Mouse (Mus musculus): ENCODE measurements at regions not wholly inside any gene's neighbourhood (a gene's known extent, or its start where the extent isn't known, plus 50 kb on each side); places are given as distances from the start of the nearest gene placed in this dataset.
A peak's percentile ranks its signal among the peaks of the same experiment; 100 is the strongest.

DNA sequence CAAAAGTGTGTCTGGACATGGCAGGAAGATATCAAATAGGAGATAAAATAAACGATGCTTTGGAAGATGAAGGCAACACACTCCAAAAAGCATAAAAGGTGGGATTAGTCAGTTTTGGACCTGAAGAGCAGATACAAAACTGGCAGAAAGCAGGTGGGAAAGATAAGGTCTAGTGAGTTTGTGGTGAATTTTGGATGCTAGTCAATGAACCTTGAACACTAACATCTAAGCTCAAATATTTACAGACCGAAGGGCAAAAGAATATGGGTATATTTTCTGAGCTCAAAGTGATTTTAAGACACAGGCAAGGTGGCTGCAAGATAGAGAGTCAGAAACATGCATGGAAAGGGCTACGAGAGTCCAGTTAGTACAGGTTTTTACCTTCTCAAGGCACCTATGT lies 159.4 kb upstream of the Ntm start:
- Histone ChIP-seq H3K9me3 (ENCODE audit: control insufficient read depth, low read length) (no peaks in the 10 kb centered on the region), H3K36me3 (ENCODE audit: control insufficient read depth, insufficient read depth, low read length) (no peaks in the 10 kb centered on the region), H3K4me3 (ENCODE audit: low read depth, low read length) (no peak overlapping the region), H3K27me3 (ENCODE audit: control insufficient read depth, insufficient read depth, low read length) (no peaks in the 10 kb centered on the region), H3K27ac (ENCODE audit: low read depth, low read length) (no peak overlapping the region), H3K4me2 (ENCODE audit: low read depth, low read length) (no peak overlapping the region), H3K9ac (replicated peaks; ENCODE audit: low read depth, low read length) (no peak overlapping the region), H3K4me1 (ENCODE audit: control insufficient read depth, insufficient read depth, low read length) (no peaks in the 10 kb centered on the region)
- 89% methylated on average over 3 of the region's 3 CpGs for WGBS
- ATAC-seq (ENCODE audit: low read depth), result no peak

DNA sequence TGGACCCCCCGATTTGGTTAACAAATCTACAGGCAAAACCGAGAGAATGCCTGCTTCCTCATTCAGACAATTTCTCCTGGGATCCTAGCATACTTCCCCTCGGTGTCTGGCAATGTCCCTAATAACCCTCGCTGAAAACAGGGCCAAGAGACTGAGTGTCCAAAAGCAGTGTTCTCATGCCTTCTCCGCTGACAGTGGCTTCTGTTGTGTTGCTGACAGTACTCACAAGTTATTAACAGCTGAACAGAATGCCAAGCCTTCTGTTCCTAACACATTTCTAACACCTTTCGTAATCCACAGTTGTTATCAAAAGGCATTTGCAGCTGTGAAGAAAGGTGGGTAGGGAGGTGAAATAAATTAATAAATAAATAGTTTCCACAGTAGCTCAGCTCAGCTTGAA lies 166.2 kb upstream of the Ntm start:
- Histone ChIP-seq H3K4me3 (ENCODE audit: low read depth, low read length) (no peak overlapping the region), H3K4me2 (ENCODE audit: low read depth, low read length) (no peak overlapping the region), H3K4me1 (ENCODE audit: control insufficient read depth, insufficient read depth, low read length) (no peaks in the 10 kb centered on the region), H3K9me3 (ENCODE audit: control insufficient read depth, low read length) (no peaks in the 10 kb centered on the region), H3K27ac (ENCODE audit: low read depth, low read length) (no peak overlapping the region), H3K36me3 (ENCODE audit: control insufficient read depth, insufficient read depth, low read length) (no peaks in the 10 kb centered on the region), H3K27me3 (ENCODE audit: control insufficient read depth, insufficient read depth, low read length) (no peaks in the 10 kb centered on the region), H3K9ac (replicated peaks; ENCODE audit: low read depth, low read length) (no peak overlapping the region)
- WGBS, result 71% methylated on average over 6 of the region's 6 CpGs
- no peak for ATAC-seq (ENCODE audit: low read depth)

DNA sequence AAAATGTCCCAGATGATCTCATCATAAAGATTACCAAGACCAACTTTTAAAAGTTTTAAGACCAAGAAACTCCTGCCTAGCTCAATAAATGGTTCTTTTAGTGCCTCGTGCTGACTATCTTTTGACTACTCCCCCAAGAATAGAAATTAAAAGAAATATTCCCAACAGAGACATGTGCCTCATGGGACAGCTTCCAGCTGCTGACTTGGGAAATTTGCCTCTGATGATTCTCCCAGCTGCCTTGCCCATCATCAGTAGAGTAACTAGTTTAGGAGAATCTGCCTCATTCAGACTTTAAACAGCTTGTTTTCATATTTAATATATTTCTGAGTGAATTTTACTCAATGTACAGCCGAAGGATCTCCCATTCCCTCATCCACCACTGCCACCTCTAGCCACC lies 168.7 kb upstream of the Ntm start:
- 86% methylated on average over 2 of the region's 2 CpGs for WGBS
- no peak overlapping the region for H3K4me2 ChIP-seq (ENCODE audit: low read depth, low read length)
- no peaks in the 10 kb centered on the region for H3K36me3 ChIP-seq (ENCODE audit: control insufficient read depth, insufficient read depth, low read length)
- no peak overlapping the region for H3K27ac ChIP-seq (ENCODE audit: low read depth, low read length)
- H3K4me3 ChIP-seq (ENCODE audit: low read depth, low read length), result no peak overlapping the region
- H3K4me1 ChIP-seq (ENCODE audit: control insufficient read depth, insufficient read depth, low read length), result no peaks in the 10 kb centered on the region
- H3K9me3 ChIP-seq (ENCODE audit: control insufficient read depth, low read length), result no peaks in the 10 kb centered on the region
- H3K9ac ChIP-seq (replicated peaks; ENCODE audit: low read depth, low read length), result no peak overlapping the region
- ATAC-seq (ENCODE audit: low read depth), result no peak
- no peaks in the 10 kb centered on the region for H3K27me3 ChIP-seq (ENCODE audit: control insufficient read depth, insufficient read depth, low read length)

DNA sequence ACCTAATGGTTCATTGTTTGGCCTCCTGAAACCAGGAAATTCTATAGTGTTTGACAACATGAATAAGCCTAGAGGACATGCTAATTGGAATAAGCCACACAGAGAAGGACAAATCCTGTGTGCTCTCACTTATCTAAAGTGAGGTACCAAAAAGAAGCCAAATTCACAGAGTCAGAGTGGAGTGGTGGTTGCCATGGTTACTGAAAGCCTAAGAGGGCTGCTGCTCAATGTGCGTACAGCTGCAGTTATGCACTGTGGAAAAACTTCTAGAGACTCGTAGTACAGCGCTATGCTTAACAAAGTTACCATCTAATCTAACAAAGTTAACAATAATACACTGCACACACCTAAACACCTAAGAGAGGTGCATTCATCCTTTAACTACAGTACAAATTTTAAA lies 171.4 kb upstream of the Ntm start:
- H3K4me3 ChIP-seq (ENCODE audit: low read depth, low read length), result no peak overlapping the region
- ATAC-seq (ENCODE audit: low read depth), result no peak
- no peak overlapping the region for H3K27ac ChIP-seq (ENCODE audit: low read depth, low read length)
- WGBS, result 65% methylated on average over 3 of the region's 3 CpGs
- no peaks in the 10 kb centered on the region for H3K27me3 ChIP-seq (ENCODE audit: control insufficient read depth, insufficient read depth, low read length)
- no peaks in the 10 kb centered on the region for H3K36me3 ChIP-seq (ENCODE audit: control insufficient read depth, insufficient read depth, low read length)
- peaks cover 5% of the 10 kb centered on the region; the same call in 1 of the 2 replicates for H3K4me1 ChIP-seq (ENCODE audit: control insufficient read depth, insufficient read depth, low read length)
- no peak overlapping the region for H3K9ac ChIP-seq (replicated peaks; ENCODE audit: low read depth, low read length)
- no peaks in the 10 kb centered on the region for H3K9me3 ChIP-seq (ENCODE audit: control insufficient read depth, low read length)
- H3K4me2 ChIP-seq (ENCODE audit: low read depth, low read length), result no peak overlapping the region

DNA sequence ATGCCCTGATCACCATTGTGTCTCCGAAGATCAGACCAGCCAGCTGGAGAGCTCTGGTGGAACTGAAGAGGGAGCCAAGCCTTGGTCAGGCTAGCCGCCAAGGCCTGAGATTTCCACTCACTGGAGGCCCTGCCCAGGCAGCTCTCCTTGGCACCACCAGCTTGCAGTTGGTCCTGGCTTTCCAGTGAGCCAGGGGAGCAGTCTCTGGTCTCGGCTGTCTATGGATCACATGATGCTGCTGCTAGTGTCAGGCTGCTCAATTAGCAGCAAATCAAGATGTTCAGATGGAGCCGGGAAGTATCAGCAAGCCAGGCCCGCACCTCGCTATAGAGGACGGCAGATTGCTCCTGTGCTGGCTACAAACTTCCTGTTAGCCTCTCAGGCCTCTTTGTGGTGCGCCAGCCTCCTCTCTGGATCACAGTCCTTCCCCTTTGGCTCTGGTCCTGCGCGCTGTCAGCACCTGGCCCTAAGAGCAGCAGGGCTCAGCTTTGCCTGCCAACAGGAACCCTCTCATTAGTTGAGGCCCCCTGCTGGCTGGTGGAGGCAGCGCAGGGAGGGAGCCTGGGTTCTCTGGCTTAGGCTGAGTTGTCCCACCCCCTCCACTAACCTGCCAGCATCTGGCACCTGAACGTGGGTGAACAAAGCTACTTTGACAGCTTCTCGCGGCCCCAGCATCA lies 174.8 kb upstream of the Ntm start:
- H3K9me3 ChIP-seq (ENCODE audit: control insufficient read depth, low read length), result no peaks in the 10 kb centered on the region
- H3K4me1 ChIP-seq (ENCODE audit: control insufficient read depth, insufficient read depth, low read length), result peaks cover 8% of the 10 kb centered on the region; the same call in 1 of the 2 replicates
- ATAC-seq (ENCODE audit: low read depth), result peak; percentile 54; the same call in 1 of the 2 replicates
- no peak overlapping the region for H3K9ac ChIP-seq (replicated peaks; ENCODE audit: low read depth, low read length)
- no peak overlapping the region for H3K4me2 ChIP-seq (ENCODE audit: low read depth, low read length)
- H3K27me3 ChIP-seq (ENCODE audit: control insufficient read depth, insufficient read depth, low read length), result no peaks in the 10 kb centered on the region
- H3K4me3 ChIP-seq (ENCODE audit: low read depth, low read length), result no peak overlapping the region
- 26% methylated on average over 14 of the region's 14 CpGs for WGBS
- no peaks in the 10 kb centered on the region for H3K36me3 ChIP-seq (ENCODE audit: control insufficient read depth, insufficient read depth, low read length)
- no peak overlapping the region for H3K27ac ChIP-seq (ENCODE audit: low read depth, low read length)

DNA sequence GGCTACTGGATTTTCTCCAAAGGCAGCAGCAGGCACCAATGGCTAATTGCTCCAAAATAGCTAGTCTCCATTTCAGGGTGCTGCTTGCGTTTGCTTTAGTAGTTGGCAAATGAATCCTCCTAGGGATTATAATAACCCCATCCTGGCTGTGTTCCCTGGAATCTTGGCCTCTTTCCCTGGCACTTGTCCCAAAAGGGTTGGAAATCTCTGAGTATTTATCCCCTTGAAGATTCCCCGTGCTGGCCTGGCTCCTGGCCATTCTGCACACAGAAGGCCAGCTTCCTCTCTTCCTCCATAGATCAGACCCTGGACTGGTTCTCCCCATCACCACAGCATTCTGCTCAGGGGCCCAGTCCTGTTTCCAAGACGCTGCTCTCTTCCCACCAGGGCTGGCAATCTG lies 177.2 kb upstream of the Ntm start:
- no peaks in the 10 kb centered on the region for H3K9me3 ChIP-seq (ENCODE audit: control insufficient read depth, low read length)
- H3K27me3 ChIP-seq (ENCODE audit: control insufficient read depth, insufficient read depth, low read length), result no peaks in the 10 kb centered on the region
- H3K27ac ChIP-seq (ENCODE audit: low read depth, low read length), result no peak overlapping the region
- 20% methylated on average over 3 of the region's 3 CpGs for WGBS
- H3K4me1 ChIP-seq (ENCODE audit: control insufficient read depth, insufficient read depth, low read length), result peaks cover 8% of the 10 kb centered on the region; the same call in 1 of the 2 replicates
- no peak overlapping the region for H3K9ac ChIP-seq (replicated peaks; ENCODE audit: low read depth, low read length)
- H3K36me3 ChIP-seq (ENCODE audit: control insufficient read depth, insufficient read depth, low read length), result no peaks in the 10 kb centered on the region
- no peak overlapping the region for H3K4me3 ChIP-seq (ENCODE audit: low read depth, low read length)
- peak; percentile 86 for ATAC-seq (ENCODE audit: low read depth)
- H3K4me2 ChIP-seq (ENCODE audit: low read depth, low read length), result no peak overlapping the region

DNA sequence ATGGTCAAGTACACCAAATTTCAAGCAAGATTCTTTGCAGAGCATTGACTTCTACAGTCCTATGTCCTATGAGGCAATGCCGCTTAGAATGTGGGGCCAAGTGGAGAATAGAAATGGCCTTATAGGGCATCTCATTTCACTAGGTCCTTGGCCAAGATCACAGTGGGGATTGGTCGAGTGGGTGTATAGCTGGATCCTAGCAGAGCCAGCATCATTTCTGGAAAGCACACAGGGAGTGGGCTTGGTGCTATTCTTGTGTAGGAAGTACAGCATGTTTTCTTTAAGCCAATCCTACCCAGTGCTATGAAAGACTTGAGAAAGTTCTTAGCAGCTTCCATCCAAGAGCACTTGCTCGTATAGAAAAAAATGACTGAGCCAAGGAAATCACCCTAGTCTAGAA lies 178.2 kb upstream of the Ntm start:
- no peaks in the 10 kb centered on the region for H3K27me3 ChIP-seq (ENCODE audit: control insufficient read depth, insufficient read depth, low read length)
- H3K27ac ChIP-seq (ENCODE audit: low read depth, low read length), result no peak overlapping the region
- H3K9me3 ChIP-seq (ENCODE audit: control insufficient read depth, low read length), result no peaks in the 10 kb centered on the region
- H3K4me1 ChIP-seq (ENCODE audit: control insufficient read depth, insufficient read depth, low read length), result peaks cover 8% of the 10 kb centered on the region; the same call in 1 of the 2 replicates
- WGBS, result 89% methylated on average over 3 of the region's 3 CpGs
- no peak for ATAC-seq (ENCODE audit: low read depth)
- no peak overlapping the region for H3K4me2 ChIP-seq (ENCODE audit: low read depth, low read length)
- no peak overlapping the region for H3K4me3 ChIP-seq (ENCODE audit: low read depth, low read length)
- H3K36me3 ChIP-seq (ENCODE audit: control insufficient read depth, insufficient read depth, low read length), result no peaks in the 10 kb centered on the region
- no peak overlapping the region for H3K9ac ChIP-seq (replicated peaks; ENCODE audit: low read depth, low read length)

DNA sequence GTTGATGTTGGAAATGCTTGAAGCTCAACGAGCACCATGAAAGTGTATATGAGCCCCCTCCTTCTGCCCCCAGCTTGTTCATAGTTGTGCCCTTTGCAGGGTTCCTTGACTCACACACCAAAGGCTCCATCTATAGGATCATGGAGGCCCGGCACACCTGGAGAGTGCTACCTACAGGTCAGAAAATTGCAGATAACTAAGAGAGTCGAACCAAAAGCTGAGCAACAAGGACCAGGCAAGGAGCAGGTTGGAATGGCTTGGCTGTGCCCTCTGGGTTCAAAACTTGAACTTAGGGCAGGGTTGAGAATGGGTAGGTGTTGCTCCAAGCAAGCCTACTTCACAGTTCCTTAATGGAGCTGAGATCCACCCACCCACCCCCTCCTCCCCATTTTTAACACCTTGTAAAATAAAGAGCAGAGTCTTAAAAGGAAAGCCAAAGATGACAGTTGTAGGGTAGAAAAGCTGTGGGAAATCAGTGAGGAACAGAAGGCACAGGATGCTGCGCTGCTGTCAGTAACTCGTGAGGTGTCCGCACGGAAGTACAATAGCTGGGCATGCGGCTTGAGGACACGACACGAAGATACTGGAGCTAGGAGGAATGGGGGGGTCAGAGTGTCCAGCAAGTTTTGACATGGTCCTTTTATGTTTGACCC lies 180.0 kb upstream of the Ntm start:
- H3K4me3 ChIP-seq (ENCODE audit: low read depth, low read length), result no peak overlapping the region
- ATAC-seq (ENCODE audit: low read depth), result no peak
- no peak overlapping the region for H3K27ac ChIP-seq (ENCODE audit: low read depth, low read length)
- H3K9ac ChIP-seq (replicated peaks; ENCODE audit: low read depth, low read length), result no peak overlapping the region
- peaks cover 4% of the 10 kb centered on the region; the same call in 1 of the 2 replicates for H3K4me1 ChIP-seq (ENCODE audit: control insufficient read depth, insufficient read depth, low read length)
- no peaks in the 10 kb centered on the region for H3K36me3 ChIP-seq (ENCODE audit: control insufficient read depth, insufficient read depth, low read length)
- H3K4me2 ChIP-seq (ENCODE audit: low read depth, low read length), result no peak overlapping the region
- H3K27me3 ChIP-seq (ENCODE audit: control insufficient read depth, insufficient read depth, low read length), result no peaks in the 10 kb centered on the region
- WGBS, result 93% methylated on average over 10 of the region's 10 CpGs
- H3K9me3 ChIP-seq (ENCODE audit: control insufficient read depth, low read length), result no peaks in the 10 kb centered on the region

All from neural tube, embryonic 14.5 days (tissue).